Mouse (Mus musculus) gastrocnemius, adult 8-10 months (tissue): ENCODE data around the gene Ctdsp2. TPM values are rescaled to one million over a fixed set of nuclear protein-coding genes. Genes with fewer than 3 reads are reported as not detected.

Experiments
- DNase-seq, 2 experiments: peaks; one replicate each; pipeline ENCODE4 v3.0.0; 2022; ENCODE audit warnings: low spot score in 2 of 2
- microRNA-seq: library from miRNA; unstranded; fragments of <30 nt; microRNA quantifications from one replicate; pipeline ENCODE4 v1.2.0, GENCODE M21; 2022
- total RNA-seq, 4 experiments: library from RNA; stranded (reverse); gene quantifications; 2 replicates each; pipeline ENCODE4 v1.2.4; 2022

Gene Ctdsp2
- total RNA-seq, 4 experiments from 2014 or later: 103 to 118 (median 106) TPM

GRCm38 (mm10) chr10:127042468-127043115 lies 64.1 kb downstream of the Ctdsp2 start:
- DNase-seq: no peak

- DNase-seq: no peak
Measured at GRCm38 (mm10) chr10:127043187-127043586, 64.7 kb downstream of the Ctdsp2 start.

- DNase-seq: no peak
Measured at GRCm38 (mm10) chr10:127047954-127048353, 69.4 kb downstream of the Ctdsp2 start, which contains the start of gene Cyp27b1. TSS of gene Cyp27b1 (plus strand) at chr10:127048250.

GRCm38 (mm10) chr10:127048608-127049394 lies 70.3 kb downstream of the Ctdsp2 start:
- no peak for DNase-seq

Small RNAs within 50 kb of the gene (microRNA-seq; reads per million reads assigned to microRNA genes)
- gene Mir26a-2: 60.7 reads per million, percentile 43 among the genes with 10 or more reads in this experiment
- not detected for gene Mir546

Other genes starting within 250 kb of the Ctdsp2 start
- gene Atp23, start 77.4 kb upstream of the Ctdsp2 start, total RNA-seq: 1 to 10 TPM; 1.4 to 2.5 (median 1.4) TPM
- gene Avil, start 22.0 kb downstream of the Ctdsp2 start, total RNA-seq: 1 to 10 TPM; 2.3 to 5.7 (median 3.6) TPM
- gene Tsfm, start 52.1 kb downstream of the Ctdsp2 start, total RNA-seq: 10 to 100 TPM; 19.5 to 24.0 (median 21.7) TPM
- 10 to 100 TPM in 1 of 4 experiments, 1 to 10 TPM in 3; 8.6 to 12.4 (median 9.6) TPM for gene Mettl1, start 62.7 kb downstream of the Ctdsp2 start, total RNA-seq
- gene Eef1akmt3, start 62.8 kb downstream of the Ctdsp2 start, total RNA-seq: not detected
- gene Cyp27b1, start 69.5 kb downstream of the Ctdsp2 start, total RNA-seq: not detected
- 1 to 10 TPM in 1 of 4 experiments, under 1 TPM in 3; 0.17 to 1.3 (median 0.76) TPM for gene March9, start 81.5 kb downstream of the Ctdsp2 start, total RNA-seq
- 10 to 100 TPM; 41.3 to 46.4 (median 43.8) TPM for gene Cdk4, start 84.8 kb downstream of the Ctdsp2 start, total RNA-seq
- gene Tspan31, start 91.5 kb downstream of the Ctdsp2 start, total RNA-seq: 10 to 100 TPM; 21.0 to 24.9 (median 21.5) TPM
- gene Agap2, start 96.6 kb downstream of the Ctdsp2 start, total RNA-seq: 1 to 10 TPM in 2 of 4 experiments, under 1 TPM in 2; 0.60 to 1.7 (median 1.0) TPM
- gene Os9, start 142.4 kb downstream of the Ctdsp2 start, total RNA-seq: 10 to 100 TPM in 2 of 4 experiments, 1 to 10 TPM in 2; 7.4 to 13.9 (median 10.8) TPM
- gene B4galnt1, start 186.5 kb downstream of the Ctdsp2 start, total RNA-seq: under 1 TPM; 0.29 to 0.70 (median 0.38) TPM
- gene Slc26a10, start 201.9 kb downstream of the Ctdsp2 start, total RNA-seq: 1 to 10 TPM; 1.8 to 4.1 (median 2.7) TPM
- 10 to 100 TPM in 1 of 4 experiments, 1 to 10 TPM in 3; 7.1 to 12.1 (median 9.0) TPM for gene Arhgef25, start 211.4 kb downstream of the Ctdsp2 start, total RNA-seq
- 10 to 100 TPM; 22.1 to 27.1 (median 23.2) TPM for gene Dtx3, start 217.0 kb downstream of the Ctdsp2 start, total RNA-seq
- 1 to 10 TPM; 7.6 to 8.8 (median 8.4) TPM for gene Pip4k2c, start 232.9 kb downstream of the Ctdsp2 start, total RNA-seq